Mouse (Mus musculus) CH12.LX (cell line): ENCODE results near the gene Myoc.

Source experiments
- CTCF ChIP-seq, 2 experiments: IDR thresholded peaks in 1 of 2; conservative IDR thresholded peaks in 1 of 2; 2 replicates each; pipeline ENCODE4 v1.5.1; 2011 to 2012; ENCODE audit warnings: low read depth in 2 of 2, low read length in 2 of 2, improper control_type of control experiment in 1 of 2, inconsistent platforms in 1 of 2, mild to moderate bottlenecking in 1 of 2, moderate library complexity in 1 of 2
- E2F4 ChIP-seq: IDR thresholded peaks from 2 replicates; pipeline ENCODE4 v1.6.1; 2011; ENCODE audit warnings: low read depth, low read length, improper control_type of control experiment; ENCODE audit not compliant: insufficient replicate concordance
- EP300 ChIP-seq: IDR thresholded peaks from 2 replicates; pipeline ENCODE4 v1.6.1; 2011; ENCODE audit warnings: low read length, improper control_type of control experiment
- MAFK ChIP-seq: IDR thresholded peaks from 2 replicates; pipeline ENCODE4 v1.6.1; 2011; ENCODE audit warnings: low read length, improper control_type of control experiment; ENCODE audit not compliant: insufficient replicate concordance
- MAX ChIP-seq: IDR thresholded peaks from 2 replicates; pipeline ENCODE4 v1.6.1; 2011; ENCODE audit warnings: low read length, improper control_type of control experiment
- POLR2A ChIP-seq: IDR thresholded peaks from 2 replicates; pipeline ENCODE4 v1.6.1; 2011; ENCODE audit warnings: low read depth, mild to moderate bottlenecking, improper control_type of control experiment, low read length
- RAD21 ChIP-seq: IDR thresholded peaks from 2 replicates; pipeline ENCODE4 v1.6.1; 2011; ENCODE audit warnings: low read depth, mild to moderate bottlenecking, low read length, improper control_type of control experiment, moderate library complexity
- RCOR1 ChIP-seq: conservative IDR thresholded peaks from 2 replicates; pipeline ENCODE4 v1.6.1; 2012; ENCODE audit warnings: low read depth, mild to moderate bottlenecking, inconsistent platforms, low read length, improper control_type of control experiment
- USF2 ChIP-seq: conservative IDR thresholded peaks from 2 replicates; pipeline ENCODE4 v1.6.1; 2011; ENCODE audit warnings: low read depth, low read length, improper control_type of control experiment

- TF ChIP-seq EP300 (no peak), E2F4 (no peak), MAFK (no peak), RAD21 (no peak), POLR2A (no peak), CTCF (conservative IDR thresholded peaks at IDR 0.05 in 1 of 2, IDR thresholded peaks at IDR 0.05 in 1 of 2; ENCODE audit: low read depth in 2 of 2, low read length in 2 of 2) (no peak), RCOR1 (no peak), MAX (no peak), USF2 (no peak)
These were observed 906 bp downstream of the Myoc start for GRCm38 (mm10) chr1:162639861-162640260.
